Mouse (Mus musculus) CH12.LX (cell line): ENCODE data around the gene Gm49387. TPM values are rescaled to one million over a fixed set of nuclear protein-coding genes. Genes with fewer than 3 reads are reported as not detected.

Experiments
- DNase-seq: peaks from one replicate; pipeline ENCODE4 v3.0.0-alpha.2; 2013; ENCODE audit errors: extremely low read depth
- H3K27ac ChIP-seq: 2 replicates; pipeline ENCODE4 v1.5.1; 2012; ENCODE audit warnings: low read depth, mild to moderate bottlenecking, control low read depth, moderate library complexity; ENCODE audit not compliant: insufficient read depth
- H3K27me3 ChIP-seq: replicated peaks from 2 replicates; pipeline ENCODE3; 2012; ENCODE audit warnings: inconsistent platforms
- H3K36me3 ChIP-seq, 2 experiments: replicated peaks in 1 of 2; 2 replicates each; pipeline versions ENCODE3 to v1.6.1; 2012; ENCODE audit warnings: inconsistent platforms in 1 of 2, low read length in 1 of 2, mild to moderate bottlenecking in 1 of 2, mixed read lengths in 1 of 2, moderate library complexity in 1 of 2; ENCODE audit not compliant: control insufficient read depth in 1 of 2, insufficient read depth in 1 of 2
- H3K4me1 ChIP-seq, 2 experiments: 2 replicates each; pipeline ENCODE4 v1.6.1; 2012; ENCODE audit warnings: inconsistent platforms in 1 of 2, moderate library complexity in 1 of 2; ENCODE audit not compliant: insufficient read depth in 2 of 2, control insufficient read depth in 1 of 2
- H3K4me2 ChIP-seq: 2 replicates; pipeline ENCODE4 v1.6.1; 2012; ENCODE audit warnings: low read depth, mild to moderate bottlenecking, control low read depth; ENCODE audit not compliant: poor library complexity, insufficient read depth, severe bottlenecking
- H3K4me3 ChIP-seq, 3 experiments: fragments of 150-350 bp in 1 of 3; sonication (generic) in 1 of 3; replicated peaks in 1 of 3; 2 replicates each; pipeline versions ENCODE3 to v1.5.1; 2011 to 2012; ENCODE audit warnings: low read depth in 2 of 3, low read length in 2 of 3, mild to moderate bottlenecking in 2 of 3, moderate library complexity in 2 of 3, control low read depth in 1 of 3, improper control_type of control experiment in 1 of 3, inconsistent platforms in 1 of 3, mixed read lengths in 1 of 3; ENCODE audit not compliant: poor library complexity in 1 of 3
- H3K79me2 ChIP-seq: replicated peaks from 2 replicates; pipeline ENCODE4 v1.6.1; 2012; ENCODE audit warnings: mild to moderate bottlenecking, moderate library complexity; ENCODE audit not compliant: control insufficient read depth, poor library complexity, insufficient read depth, severe bottlenecking; ENCODE audit errors: extremely low read depth
- H3K9ac ChIP-seq: 2 replicates; pipeline ENCODE4 v1.6.1; 2012; ENCODE audit warnings: low read depth, mild to moderate bottlenecking, control low read depth, moderate library complexity; ENCODE audit not compliant: insufficient read depth
- H3K9me3 ChIP-seq: replicated peaks from 2 replicates; pipeline ENCODE3; 2012; ENCODE audit warnings: low read length, inconsistent platforms, mixed read lengths
- BHLHE40 ChIP-seq: IDR thresholded peaks from 2 replicates; pipeline ENCODE4 v1.6.1; 2011; ENCODE audit warnings: mild to moderate bottlenecking, low read depth, low read length, improper control_type of control experiment
- CHD1 ChIP-seq: IDR thresholded peaks from 2 replicates; pipeline ENCODE4 v1.6.1; 2012; ENCODE audit warnings: low read depth, low read length, improper control_type of control experiment, inconsistent platforms
- CHD2 ChIP-seq: IDR thresholded peaks from 2 replicates; pipeline ENCODE4 v1.6.1; 2011; ENCODE audit warnings: low read length, improper control_type of control experiment
- CTCF ChIP-seq, 2 experiments: IDR thresholded peaks in 1 of 2; conservative IDR thresholded peaks in 1 of 2; 2 replicates each; pipeline ENCODE4 v1.5.1; 2011 to 2012; ENCODE audit warnings: low read depth in 2 of 2, low read length in 2 of 2, improper control_type of control experiment in 1 of 2, inconsistent platforms in 1 of 2, mild to moderate bottlenecking in 1 of 2, moderate library complexity in 1 of 2
- ELF1 ChIP-seq: IDR thresholded peaks from 2 replicates; pipeline ENCODE4 v1.6.1; 2014; ENCODE audit warnings: low read depth, mild to moderate bottlenecking, inconsistent platforms, low read length, improper control_type of control experiment
- EP300 ChIP-seq: IDR thresholded peaks from 2 replicates; pipeline ENCODE4 v1.6.1; 2011; ENCODE audit warnings: low read length, improper control_type of control experiment
- GABPA ChIP-seq: IDR thresholded peaks from 2 replicates; pipeline ENCODE4 v1.6.1; 2012; ENCODE audit warnings: low read depth, low read length, improper control_type of control experiment, inconsistent platforms; ENCODE audit not compliant: insufficient replicate concordance
- HCFC1 ChIP-seq: IDR thresholded peaks from 2 replicates; pipeline ENCODE4 v1.6.1; 2012; ENCODE audit warnings: low read depth, mild to moderate bottlenecking, inconsistent platforms, low read length, improper control_type of control experiment
- IRF4 ChIP-seq: IDR thresholded peaks from 2 replicates; pipeline ENCODE4 v1.6.1; 2014; ENCODE audit warnings: low read depth, mild to moderate bottlenecking, inconsistent platforms, low read length, improper control_type of control experiment
- JUN ChIP-seq: IDR thresholded peaks from 2 replicates; pipeline ENCODE4 v1.6.1; 2011; ENCODE audit warnings: low read depth, mild to moderate bottlenecking, low read length, improper control_type of control experiment, moderate library complexity; ENCODE audit not compliant: insufficient read depth
- JUND ChIP-seq: conservative IDR thresholded peaks from 2 replicates; pipeline ENCODE4 v1.6.1; 2011; ENCODE audit warnings: low read depth, low read length, improper control_type of control experiment
- KAT2A ChIP-seq: IDR thresholded peaks from 2 replicates; pipeline ENCODE4 v1.6.1; 2012; ENCODE audit warnings: low read length, improper control_type of control experiment, inconsistent platforms; ENCODE audit not compliant: insufficient replicate concordance
- MAFK ChIP-seq: IDR thresholded peaks from 2 replicates; pipeline ENCODE4 v1.6.1; 2011; ENCODE audit warnings: low read length, improper control_type of control experiment; ENCODE audit not compliant: insufficient replicate concordance
- MAX ChIP-seq: IDR thresholded peaks from 2 replicates; pipeline ENCODE4 v1.6.1; 2011; ENCODE audit warnings: low read length, improper control_type of control experiment
- MAZ ChIP-seq: IDR thresholded peaks from 2 replicates; pipeline ENCODE4 v1.6.1; 2012; ENCODE audit warnings: low read depth, mild to moderate bottlenecking, inconsistent platforms, low read length, improper control_type of control experiment, moderate library complexity
- MEF2A ChIP-seq: IDR thresholded peaks from 2 replicates; pipeline ENCODE4 v1.6.1; 2014; ENCODE audit warnings: low read depth, mild to moderate bottlenecking, inconsistent platforms, low read length, improper control_type of control experiment, borderline replicate concordance
- MXI1 ChIP-seq: IDR thresholded peaks from 2 replicates; pipeline ENCODE4 v1.6.1; 2011; ENCODE audit warnings: mild to moderate bottlenecking, low read depth, low read length, improper control_type of control experiment
- MYC ChIP-seq: IDR thresholded peaks from 2 replicates; pipeline ENCODE4 v1.6.1; 2011; ENCODE audit warnings: low read depth, mild to moderate bottlenecking, improper control_type of control experiment, low read length
- NELFE ChIP-seq: IDR thresholded peaks from 2 replicates; pipeline ENCODE4 v1.6.1; 2011; ENCODE audit warnings: low read depth, low read length, improper control_type of control experiment
- NRF1 ChIP-seq: IDR thresholded peaks from 2 replicates; pipeline ENCODE4 v1.6.1; 2014; ENCODE audit warnings: low read depth, mild to moderate bottlenecking, inconsistent platforms, low read length, improper control_type of control experiment, moderate library complexity
- POLR2AphosphoS2 ChIP-seq: IDR thresholded peaks from 2 replicates; pipeline ENCODE4 v1.6.1; 2011; ENCODE audit warnings: low read depth, low read length, improper control_type of control experiment
- RAD21 ChIP-seq: IDR thresholded peaks from 2 replicates; pipeline ENCODE4 v1.6.1; 2011; ENCODE audit warnings: low read depth, mild to moderate bottlenecking, low read length, improper control_type of control experiment, moderate library complexity
- SIN3A ChIP-seq: IDR thresholded peaks from 2 replicates; pipeline ENCODE4 v1.6.1; 2012; ENCODE audit warnings: low read length, improper control_type of control experiment, inconsistent platforms
- SMC3 ChIP-seq: IDR thresholded peaks from 2 replicates; pipeline ENCODE4 v1.6.1; 2011; ENCODE audit warnings: low read depth, low read length, improper control_type of control experiment
- TBP ChIP-seq: conservative IDR thresholded peaks from 2 replicates; pipeline ENCODE4 v1.6.1; 2011; ENCODE audit warnings: low read depth, low read length, improper control_type of control experiment
- UBTF ChIP-seq: IDR thresholded peaks from 2 replicates; pipeline ENCODE4 v1.6.1; 2012; ENCODE audit warnings: low read depth, mild to moderate bottlenecking, inconsistent platforms, low read length, improper control_type of control experiment, moderate library complexity
- USF2 ChIP-seq: conservative IDR thresholded peaks from 2 replicates; pipeline ENCODE4 v1.6.1; 2011; ENCODE audit warnings: low read depth, low read length, improper control_type of control experiment
- ZC3H11A ChIP-seq: IDR thresholded peaks from 2 replicates; pipeline ENCODE4 v1.6.1; 2012; ENCODE audit warnings: low read depth, mild to moderate bottlenecking, inconsistent platforms, low read length, improper control_type of control experiment
- dilution Hi-C: fragments of 300-500 bp; cut with MboI; formaldehyde crosslinking; loops from 2 replicates; pipeline ENCODE4 v1.14.3; 2020; ENCODE audit warnings: low sequenced_read_pairs; ENCODE audit not compliant: extremely low pct_unique_long_range_greater_than_20kb, extremely low pct_ligation_motif_present
- in situ Hi-C: fragments of 300-500 bp; cut with MboI; formaldehyde crosslinking; loops from 3 replicates; pipeline ENCODE4 v1.14.3; 2019; ENCODE audit warnings: low sequenced_read_pairs, low pct_ligation_motif_present, low pct_unique_long_range_greater_than_20kb, mixed read lengths
- polyA plus RNA-seq: library from polyadenylated mRNA; unstranded; fragments of >175 nt; gene quantifications from 2 replicates; pipeline ENCODE4 v1.2.1, GENCODE M21; 2012; ENCODE audit warnings: low read depth; ENCODE audit not compliant: insufficient read length
- total RNA-seq, 2 experiments: library from RNA; depleted of rRNA; stranded (reverse); fragments of 300-350 nt in 1 of 2; fragments of >200 nt in 1 of 2; gene quantifications; 2 replicates each; pipeline ENCODE4 v1.2.3; 2012 to 2014

The Gm49387 gene
- total and polyA plus RNA-seq, 3 experiments: 0.71 TPM; not detected in 2

DNA sequence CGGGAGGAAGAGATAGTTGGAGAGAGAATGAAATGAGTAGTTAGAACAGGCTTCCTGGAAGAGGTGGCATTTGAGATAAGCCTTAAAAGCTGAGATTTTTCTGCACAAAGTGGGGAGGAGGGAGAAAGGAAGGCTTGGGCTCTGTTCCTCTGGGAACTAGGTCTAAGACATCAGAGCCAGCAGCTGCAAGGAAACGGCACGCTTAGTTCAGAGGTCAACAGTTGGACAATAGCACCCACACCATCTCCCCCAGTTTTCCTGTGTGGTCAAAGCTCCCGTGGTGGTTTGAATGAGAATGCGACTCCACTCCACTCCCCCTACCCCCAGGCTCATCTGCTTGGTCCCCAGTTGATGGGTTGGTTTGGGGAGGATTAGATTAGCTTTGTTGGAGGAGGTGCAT, 81.5 kb downstream of the Gm49387 start:
- in situ Hi-C loops: no loop called here
- Histone ChIP-seq H3K9me3 (no peaks in the 10 kb centered on the region), H3K4me3 (no peak overlapping the region), H3K27ac (no peak overlapping the region), H3K4me2 (no peak overlapping the region), H3K36me3 (no peaks in the 10 kb centered on the region), H3K27me3 (no peaks in the 10 kb centered on the region), H3K79me2 (no peaks in the 10 kb centered on the region), H3K9ac (no peak overlapping the region), H3K4me1 (peaks cover 16 to 26% of the 10 kb centered on the region in 2 experiments)
- DNase-seq: no peak
- dilution Hi-C loops: no loop called here
- TF ChIP-seq MAZ (no peak), GABPA (no peak), TBP (no peak), SIN3A (no peak), POLR2AphosphoS2 (no peak), SMC3 (no peak), MAFK (no peak), BHLHE40 (no peak), MAX (no peak), MYC (no peak), HCFC1 (no peak), NRF1 (no peak), NELFE (no peak), KAT2A (no peak), UBTF (no peak), USF2 (no peak), CTCF (conservative IDR thresholded peaks at IDR 0.05 in 1 of 2, IDR thresholded peaks at IDR 0.05 in 1 of 2; ENCODE audit: low read depth in 2 of 2, low read length in 2 of 2) (no peak)

- Histone ChIP-seq H3K27ac (no peak overlapping the region), H3K9me3 (no peaks in the 10 kb centered on the region), H3K9ac (no peak overlapping the region), H3K79me2 (no peaks in the 10 kb centered on the region), H3K4me2 (no peak overlapping the region), H3K4me3 (no peak overlapping the region), H3K36me3 (no peaks in the 10 kb centered on the region), H3K27me3 (no peaks in the 10 kb centered on the region), H3K4me1 (peaks cover 16 to 26% of the 10 kb centered on the region in 2 experiments)
- DNase-seq: no peak
- TF ChIP-seq ELF1 (no peak), CHD2 (no peak), RAD21 (no peak), ZC3H11A (no peak), CTCF (conservative IDR thresholded peaks at IDR 0.05 in 1 of 2, IDR thresholded peaks at IDR 0.05 in 1 of 2; ENCODE audit: low read depth in 2 of 2, low read length in 2 of 2) (no peak), CHD1 (no peak), EP300 (no peak), UBTF (no peak), SIN3A (no peak), IRF4 (no peak), JUND (no peak), POLR2AphosphoS2 (no peak), USF2 (no peak), MEF2A (no peak), JUN (no peak), MAFK (no peak), MXI1 (no peak)
- in situ Hi-C loops: no loop called here
- dilution Hi-C loops: no loop called here
These were observed 82.9 kb downstream of the Gm49387 start for GRCm38 (mm10) chr14:31557784-31558183.
